Mouse (Mus musculus): ENCODE data around the gene Ranbp17. TPM values are rescaled to one million over a fixed set of nuclear protein-coding genes. Genes with fewer than 3 reads are reported as not detected.
"Not testable (repeated sequence)": the region's sequence is repeated elsewhere in the genome, so short reads cannot be mapped to it uniquely, and the experiment has no call there.

Gene Ranbp17
- 1 to 10 TPM; 7.0 to 9.7 (median 9.3) TPM for total RNA-seq (2022)

GRCm38 (mm10) chr11:33513376-33513991, at the start of gene Ranbp17:
Ranbp17 (minus strand) TSS chr11:33513746.
- DNase-seq (ENCODE audit: low spot score in 2 of 2) = peak; percentile 4 to 8

GRCm38 (mm10) chr11:33554123-33554522, 40.6 kb upstream of the Ranbp17 start:
- DNase-seq (ENCODE audit: low spot score in 2 of 2) = no peak

- DNase-seq (ENCODE audit: low spot score in 2 of 2) = no peak
Observed at GRCm38 (mm10) chr11:33550861-33551560, 37.5 kb upstream of the Ranbp17 start.

- no peak for DNase-seq (ENCODE audit: low spot score in 2 of 2)
Observed at GRCm38 (mm10) chr11:33547386-33547785, 33.8 kb upstream of the Ranbp17 start.

- no peak for DNase-seq (ENCODE audit: low spot score in 2 of 2)
Observed at GRCm38 (mm10) chr11:33544945-33545344, 31.4 kb upstream of the Ranbp17 start.

- DNase-seq (ENCODE audit: low spot score in 2 of 2) = no peak
Observed at GRCm38 (mm10) chr11:33544121-33544520, 30.6 kb upstream of the Ranbp17 start.

- DNase-seq (ENCODE audit: low spot score in 2 of 2) = no peak
Observed at GRCm38 (mm10) chr11:33537390-33538125, 24.0 kb upstream of the Ranbp17 start.

- DNase-seq (ENCODE audit: low spot score in 2 of 2) = no peak
Observed at GRCm38 (mm10) chr11:33536636-33537035, 23.1 kb upstream of the Ranbp17 start.

GRCm38 (mm10) chr11:33534541-33534940, 21.0 kb upstream of the Ranbp17 start:
- no peak for DNase-seq (ENCODE audit: low spot score in 2 of 2)

- no peak for DNase-seq (ENCODE audit: low spot score in 2 of 2)
Observed at GRCm38 (mm10) chr11:33533577-33533976, 20.0 kb upstream of the Ranbp17 start.

- DNase-seq (ENCODE audit: low spot score in 2 of 2) = no peak
Observed at GRCm38 (mm10) chr11:33529576-33529975, 16.0 kb upstream of the Ranbp17 start.

GRCm38 (mm10) chr11:33512854-33513375, 631 bp downstream of the Ranbp17 start:
- DNase-seq (ENCODE audit: low spot score in 2 of 2) = peak; percentile 44 to 52

- DNase-seq (ENCODE audit: low spot score in 2 of 2) = no peak
Observed at GRCm38 (mm10) chr11:33509401-33509800, 4.1 kb downstream of the Ranbp17 start.

GRCm38 (mm10) chr11:33485746-33486145, 27.8 kb downstream of the Ranbp17 start:
- DNase-seq (ENCODE audit: low spot score in 2 of 2) = no peak

- no peak for DNase-seq (ENCODE audit: low spot score in 2 of 2)
Observed at GRCm38 (mm10) chr11:33480410-33480809, 33.1 kb downstream of the Ranbp17 start.

- no peak for DNase-seq (ENCODE audit: low spot score in 2 of 2)
Observed at GRCm38 (mm10) chr11:33479209-33479608, 34.3 kb downstream of the Ranbp17 start.

GRCm38 (mm10) chr11:33476634-33477033, 36.9 kb downstream of the Ranbp17 start:
- DNase-seq (ENCODE audit: low spot score in 2 of 2) = no peak

- DNase-seq (ENCODE audit: low spot score in 2 of 2) = no peak
Observed at GRCm38 (mm10) chr11:33461172-33461571, 52.4 kb downstream of the Ranbp17 start.

GRCm38 (mm10) chr11:33454069-33454468, 59.5 kb downstream of the Ranbp17 start:
- no peak for DNase-seq (ENCODE audit: low spot score in 2 of 2)

GRCm38 (mm10) chr11:33433813-33434212, 79.7 kb downstream of the Ranbp17 start:
- DNase-seq (ENCODE audit: low spot score in 2 of 2) = no peak

- DNase-seq (ENCODE audit: low spot score in 2 of 2) = not testable (repeated sequence)
Observed at GRCm38 (mm10) chr11:33428238-33428637, 85.3 kb downstream of the Ranbp17 start.

GRCm38 (mm10) chr11:33427789-33428188, 85.8 kb downstream of the Ranbp17 start:
- not testable (repeated sequence) for DNase-seq (ENCODE audit: low spot score in 2 of 2)
